In the genomic region with DNA sequence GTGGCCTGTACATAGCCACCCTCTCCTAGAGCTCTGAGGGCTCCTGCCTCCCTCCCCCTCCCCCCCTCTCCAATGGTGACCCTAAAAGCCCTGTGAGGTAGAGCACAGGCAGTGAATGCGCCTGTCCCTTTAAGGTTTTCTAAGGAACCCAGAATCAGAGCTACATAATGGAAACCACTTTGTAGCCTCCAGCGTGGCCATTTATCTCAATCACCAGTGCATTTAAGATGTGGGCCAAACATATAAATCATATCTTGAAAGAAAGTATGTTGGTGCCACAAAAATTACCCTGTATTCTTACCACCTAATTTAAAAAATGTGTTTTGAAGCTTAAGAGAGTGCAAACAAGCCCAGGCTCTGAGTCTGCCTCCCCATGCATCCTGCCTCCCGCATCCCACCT, we compare ENCODE assay signal across 17 mouse cellular contexts.
DNase-seq lines count a peak whose midpoint lies in the region; ATAC-seq lines count a peak whose summit lies in the region.
"Had no signal": no experiment of that assay in that cellular context is flagged by ENCODE, and none has a peak within 500 bp of the region (broad histone marks: within the 10 kb centered on the region; RNA-seq: fewer than 3 reads in every experiment).

No protein-coding gene starts in this region.

- no peak for ATAC-seq in heart, embryonic 11.5 days (replicated peaks; ENCODE audit: insufficient number of reproducible peaks, low FRiP score, low TSS enrichment)
- peak; percentile 13; the same call in 1 of the 2 replicates for ATAC-seq in limb, embryonic 11.5 days (ENCODE audit: insufficient number of reproducible peaks, low FRiP score, low TSS enrichment, low read depth)
- ATAC-seq in neural tube, embryonic 13.5 days (ENCODE audit: low read depth): peak; percentile 41; the same call in 1 of the 2 replicates

- H3K9me3 ChIP-seq in heart, embryonic 10.5 days: no peaks in the 10 kb centered on the region
- no peaks in the 10 kb centered on the region for H3K9me3 ChIP-seq in heart, embryonic 11.5 days (replicated peaks; ENCODE audit: control insufficient read depth, low read length)
- H3K9me3 ChIP-seq in limb, embryonic 11.5 days (ENCODE audit: control insufficient read depth, low read length): no peaks in the 10 kb centered on the region
- no peaks in the 10 kb centered on the region for H3K9me3 ChIP-seq in neural tube, embryonic 13.5 days
- H3K9me3 ChIP-seq: G1E had no signal

- no peak for DNase-seq in heart, embryonic 10.5 days (ENCODE audit: low spot score)
- DNase-seq in forelimb bud, embryonic 11.5 days (ENCODE audit: low read depth, low spot score): peak; percentile 57
- no peak for DNase-seq in limb, embryonic 11.5 days (ENCODE audit: low spot score)
- DNase-seq in frontal cortex, postnatal 25 days (ENCODE audit: low spot score in 2 of 2): no peak
- DNase-seq in gastrocnemius, postnatal 10 days: no peak
- DNase-seq in adipocyte (ENCODE audit: low spot score): no peak
- DNase-seq: adrenal gland, postnatal 36 days; cerebellum, postnatal 25 days; gastrocnemius, adult 2 months; layer of hippocampus, adult 9-11 months; lung, postnatal 4 days; right cerebral cortex, postnatal 4 days; thymus, adult 2 months had no signal

- peaks cover 96% of the 10 kb centered on the region for H3K4me1 ChIP-seq in heart, embryonic 10.5 days
- H3K4me1 ChIP-seq in heart, embryonic 11.5 days (ENCODE audit: control insufficient read depth, insufficient read depth, low read length): peaks cover 59% of the 10 kb centered on the region
- H3K4me1 ChIP-seq in limb, embryonic 11.5 days (ENCODE audit: control insufficient read depth, insufficient read depth, low read length): peaks cover 41% of the 10 kb centered on the region
- peaks cover 57% of the 10 kb centered on the region for H3K4me1 ChIP-seq in neural tube, embryonic 13.5 days (replicated peaks)

- peak overlapping the region; percentile 53 for H3K27ac ChIP-seq in heart, embryonic 10.5 days
- H3K27ac ChIP-seq in heart, embryonic 11.5 days (ENCODE audit: low read depth, low read length): no peak overlapping the region
- no peak overlapping the region for H3K27ac ChIP-seq in limb, embryonic 11.5 days (replicated peaks; ENCODE audit: low read depth, low read length)
- peak overlapping the region; percentile 74 for H3K27ac ChIP-seq in neural tube, embryonic 13.5 days (replicated peaks)
- H3K27ac ChIP-seq: gastrocnemius, adult 2 months; liver, embryonic 14.5 days had no signal

- H3K36me3 ChIP-seq in heart, embryonic 10.5 days: no peaks in the 10 kb centered on the region
- no peaks in the 10 kb centered on the region for H3K36me3 ChIP-seq in heart, embryonic 11.5 days (ENCODE audit: control insufficient read depth, insufficient read depth, low read length)
- H3K36me3 ChIP-seq in limb, embryonic 11.5 days (ENCODE audit: control insufficient read depth, insufficient read depth, low read length): no peaks in the 10 kb centered on the region
- H3K36me3 ChIP-seq in neural tube, embryonic 13.5 days: no peaks in the 10 kb centered on the region

- no peak overlapping the region for H3K4me3 ChIP-seq in heart, embryonic 10.5 days
- no peak overlapping the region for H3K4me3 ChIP-seq in heart, embryonic 11.5 days (ENCODE audit: low read depth, low read length)
- H3K4me3 ChIP-seq in limb, embryonic 11.5 days (ENCODE audit: low read depth, low read length): no peak overlapping the region
- H3K4me3 ChIP-seq in neural tube, embryonic 13.5 days: no peak overlapping the region
- H3K4me3 ChIP-seq: gastrocnemius, adult 2 months had no signal

- 48% methylated on average over 3 of the region's 3 CpGs for WGBS in heart, embryonic 10.5 days
- WGBS in heart, embryonic 11.5 days (ENCODE audit: insufficient replicate concordance): 40% methylated on average over 3 of the region's 3 CpGs
- 14% methylated on average over 3 of the region's 3 CpGs for WGBS in limb, embryonic 11.5 days
- 22% methylated on average over 3 of the region's 3 CpGs for WGBS in neural tube, embryonic 13.5 days

- no peak overlapping the region for H3K9ac ChIP-seq in heart, embryonic 11.5 days (ENCODE audit: low read depth, low read length)
- H3K9ac ChIP-seq in limb, embryonic 11.5 days (ENCODE audit: low read length): no peak overlapping the region
- H3K9ac ChIP-seq in neural tube, embryonic 13.5 days: peak overlapping the region; percentile 53
- H3K9ac ChIP-seq: liver, embryonic 14.5 days had no signal

- H3K27me3 ChIP-seq in heart, embryonic 10.5 days (ENCODE audit: insufficient read depth, poor library complexity, severe bottlenecking): no peaks in the 10 kb centered on the region
- H3K27me3 ChIP-seq in heart, embryonic 11.5 days (ENCODE audit: control insufficient read depth, insufficient read depth, low read length): no peaks in the 10 kb centered on the region
- no peaks in the 10 kb centered on the region for H3K27me3 ChIP-seq in limb, embryonic 11.5 days (ENCODE audit: control insufficient read depth, insufficient read depth, low read length)
- H3K27me3 ChIP-seq in neural tube, embryonic 13.5 days: no peaks in the 10 kb centered on the region

- H3K4me2 ChIP-seq in heart, embryonic 11.5 days: no peak overlapping the region
- H3K4me2 ChIP-seq in limb, embryonic 11.5 days (ENCODE audit: low read depth, severe bottlenecking): no peak overlapping the region
- H3K4me2 ChIP-seq in neural tube, embryonic 13.5 days: no peak overlapping the region

Comparison
In these comparisons a context has a peak if more than half of its experiments do, and no peak if none do; other contexts are left out.
1. H3K27ac ChIP-seq: peak in heart, embryonic 10.5 days (single experiment) and neural tube, embryonic 13.5 days (single experiment); none in heart, embryonic 11.5 days (single experiment) and limb, embryonic 11.5 days (single experiment).